Mouse (Mus musculus): ENCODE measurements around the gene Dnase1l2.
"Not testable (repeated sequence)": the region's sequence is repeated elsewhere in the genome, so short reads cannot be mapped to it uniquely, and the experiment has no call there.

Gene Dnase1l2

DNA sequence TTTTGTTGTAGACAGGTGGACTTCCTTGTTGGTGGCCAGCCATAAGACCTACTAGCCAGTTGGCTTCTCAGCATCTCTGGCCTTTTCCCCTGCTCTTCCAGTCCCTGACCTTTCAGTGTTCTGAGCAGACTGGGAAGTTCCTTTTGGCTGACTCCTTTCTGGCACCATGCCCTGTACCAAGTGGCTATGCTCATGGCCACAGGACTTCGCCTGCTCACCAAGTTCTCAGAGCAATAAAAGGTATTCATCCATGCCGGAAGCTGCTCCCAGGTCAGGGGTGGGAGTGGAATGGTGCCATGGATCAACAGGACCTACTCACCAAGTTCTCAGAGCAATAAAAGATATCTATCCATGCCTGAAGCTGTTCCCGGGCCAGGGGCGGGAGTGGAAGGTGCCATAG is 29.6 kb upstream of the Dnase1l2 start:
- no peak for DNase-seq (ENCODE audit: low spot score)

DNA sequence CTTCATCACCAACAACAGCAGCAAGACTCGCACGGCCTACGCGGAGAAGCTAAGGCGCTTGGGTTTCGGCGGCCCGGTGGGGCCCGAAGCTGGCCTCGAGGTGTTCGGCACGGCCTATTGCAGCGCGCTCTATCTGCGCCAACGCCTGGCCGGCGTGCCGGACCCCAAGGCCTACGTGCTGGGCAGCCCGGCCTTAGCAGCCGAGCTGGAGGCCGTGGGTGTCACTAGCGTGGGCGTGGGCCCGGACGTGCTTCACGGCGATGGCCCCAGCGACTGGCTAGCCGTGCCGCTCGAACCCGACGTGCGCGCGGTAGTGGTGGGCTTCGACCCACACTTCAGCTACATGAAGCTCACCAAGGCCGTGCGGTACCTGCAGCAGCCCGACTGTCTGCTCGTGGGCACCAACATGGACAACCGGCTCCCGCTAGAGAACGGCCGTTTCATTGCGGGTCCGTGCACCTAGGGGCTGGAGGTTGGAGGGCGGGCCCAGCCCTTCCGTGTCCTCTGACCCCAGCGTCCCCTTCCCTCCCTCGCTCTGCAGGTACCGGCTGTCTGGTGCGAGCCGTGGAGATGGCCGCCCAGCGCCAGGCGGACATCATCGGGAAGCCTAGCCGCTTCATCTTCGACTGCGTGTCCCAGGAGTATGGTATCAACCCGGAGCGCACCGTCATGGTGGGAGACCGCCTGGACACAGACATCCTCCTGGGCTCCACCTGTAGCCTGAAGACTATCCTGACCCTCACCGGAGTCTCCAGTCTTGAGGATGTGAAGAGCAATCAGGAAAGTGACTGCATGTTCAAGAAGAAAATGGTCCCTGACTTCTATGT is 28.0 kb upstream of the Dnase1l2 start:
- DNase-seq (ENCODE audit: low spot score) = no peak

DNA sequence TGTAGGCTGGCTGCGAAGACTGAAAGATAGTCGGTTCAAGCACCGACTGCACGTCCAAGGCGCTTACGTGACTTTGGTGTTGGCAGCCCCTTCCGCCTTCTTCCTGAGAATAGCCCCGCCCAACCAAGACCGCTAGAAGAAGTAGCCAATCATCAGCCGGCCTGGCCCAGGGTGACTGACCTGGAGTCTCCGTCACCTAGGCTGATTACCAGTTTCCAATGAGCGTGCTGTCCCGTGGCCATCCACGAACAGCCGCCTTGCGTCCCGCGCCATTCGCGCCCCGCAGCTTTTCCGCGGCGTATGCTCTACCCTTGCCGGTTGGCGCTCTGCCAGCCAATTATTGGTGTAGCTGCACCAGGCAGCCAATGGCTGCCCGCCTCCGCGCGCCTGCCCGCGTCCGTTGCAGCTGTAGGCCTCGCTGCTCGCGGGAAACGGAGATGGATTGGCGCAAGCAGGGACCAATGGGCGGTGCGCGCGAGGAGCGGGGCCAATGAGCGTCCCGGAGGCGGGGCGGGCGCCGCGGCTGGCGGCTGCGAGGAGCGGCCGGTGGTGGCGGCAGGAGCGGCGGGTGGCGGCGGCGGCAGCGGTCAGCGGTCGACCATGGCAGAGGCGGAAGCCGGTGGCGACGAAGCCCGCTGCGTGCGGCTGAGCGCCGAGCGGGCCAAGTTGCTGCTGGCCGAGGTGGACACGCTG is 27.2 kb upstream of the Dnase1l2 start, which contains the start of the genes E4f1 and Pgp:
Gene E4f1 (minus strand): TSS at position 404 of the 693 bp plus-strand sequence.
Gene Pgp (plus strand): TSS at position 483 of the 693 bp plus-strand sequence.
- peak; percentile 97 for DNase-seq (ENCODE audit: low spot score)

DNA sequence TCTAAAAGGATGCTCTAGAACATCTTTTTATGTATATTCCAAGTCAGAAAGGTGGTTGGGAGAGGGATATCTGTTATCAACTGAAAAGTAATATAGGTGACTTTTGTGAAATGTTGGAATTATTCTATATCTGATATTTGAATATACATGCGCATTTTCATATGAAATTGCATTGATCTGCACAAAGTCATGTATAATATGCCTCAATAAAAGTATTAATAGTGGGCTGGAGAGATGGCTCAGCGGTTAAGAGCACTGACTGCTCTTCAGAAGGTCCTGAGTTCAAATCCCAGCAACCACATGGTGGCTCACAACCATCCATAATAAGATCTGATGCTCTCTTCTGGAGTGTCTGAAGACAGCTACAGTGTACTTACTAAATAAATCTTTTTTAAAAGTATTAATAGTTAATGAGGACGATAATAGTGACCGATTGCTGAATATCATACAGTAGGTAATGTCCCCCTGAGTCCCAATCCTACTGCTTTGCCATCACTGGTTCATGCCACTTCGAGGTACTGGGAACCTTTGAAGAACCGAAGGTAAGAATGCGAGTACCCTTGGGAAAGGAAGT is 26.5 kb upstream of the Dnase1l2 start:
- no peak for DNase-seq (ENCODE audit: low spot score)

DNA sequence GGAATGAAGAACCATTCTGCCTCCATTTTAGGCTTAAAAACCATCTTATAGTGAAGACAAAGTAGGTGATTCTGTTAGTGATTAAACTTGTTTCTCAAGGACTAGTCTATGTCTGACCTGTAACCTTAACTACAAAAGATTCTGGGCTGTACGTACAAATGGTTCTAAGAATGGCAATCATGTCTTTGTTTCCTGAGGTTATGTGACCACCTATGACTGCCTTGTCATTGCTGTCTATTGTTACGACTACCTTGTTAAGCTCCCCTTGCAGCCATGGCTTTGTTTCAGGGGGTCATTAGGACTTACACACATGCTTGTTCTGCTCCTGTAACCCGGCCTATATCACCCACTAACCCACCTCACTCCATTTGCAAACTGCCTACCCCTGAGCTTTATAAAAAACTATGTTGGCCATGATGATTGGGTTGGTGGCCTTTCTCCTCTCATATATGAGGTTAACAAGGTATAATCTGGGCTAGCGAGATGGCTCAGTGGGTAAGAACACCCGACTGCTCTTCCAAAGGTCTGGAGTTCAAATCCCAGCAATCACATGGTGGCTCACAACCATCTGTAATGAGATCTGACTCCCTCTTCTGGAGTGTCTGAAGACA is 25.8 kb upstream of the Dnase1l2 start:
- DNase-seq (ENCODE audit: low spot score) = no peak

GRCm38 (mm10) chr17:24463374-24464133 is 20.6 kb upstream of the Dnase1l2 start:
- DNase-seq (ENCODE audit: low spot score) = no peak

DNA sequence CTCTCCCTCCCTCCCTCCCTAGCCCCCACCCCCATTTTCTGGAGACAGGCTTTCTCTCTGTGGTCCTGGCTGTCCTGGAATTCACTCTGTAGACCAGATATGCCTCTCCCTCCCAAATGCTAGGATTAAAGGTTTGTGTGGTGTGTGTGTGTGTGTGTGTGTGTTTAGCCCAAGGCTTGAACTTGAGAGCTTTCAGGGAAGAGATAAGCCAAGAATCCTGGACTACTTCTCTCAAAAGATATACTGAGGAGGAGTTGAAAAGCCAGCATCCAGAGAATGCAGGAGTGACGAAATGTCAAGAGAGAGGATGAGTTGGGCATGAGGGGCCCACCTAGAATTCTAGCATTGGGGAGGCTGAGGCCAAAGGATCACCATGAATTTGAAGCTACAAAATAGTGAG is 20.0 kb upstream of the Dnase1l2 start:
- no peak for DNase-seq (ENCODE audit: low spot score)

DNA sequence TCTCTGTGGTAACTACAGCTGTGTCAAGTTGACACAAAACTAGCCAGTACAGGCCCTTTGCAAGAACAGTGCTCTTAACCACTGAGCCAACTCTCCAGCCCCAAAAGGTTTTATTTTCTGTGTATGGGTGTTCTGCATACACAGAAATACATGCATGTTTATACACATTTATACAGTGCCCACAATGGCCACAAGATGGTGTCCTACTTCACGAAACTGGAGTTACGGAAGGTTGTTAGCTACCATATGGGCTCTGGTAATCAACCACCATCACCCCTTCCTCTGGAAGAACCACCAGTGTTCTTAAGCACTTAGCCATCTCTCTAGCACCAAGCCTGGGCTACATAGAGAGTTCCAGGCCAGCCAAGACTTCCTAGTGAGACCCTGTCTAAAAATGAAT is 18.7 kb upstream of the Dnase1l2 start:
- DNase-seq (ENCODE audit: low spot score) = no peak

GRCm38 (mm10) chr17:24455523-24456206 is 12.8 kb upstream of the Dnase1l2 start:
- DNase-seq (ENCODE audit: low spot score) = not testable (repeated sequence)

DNA sequence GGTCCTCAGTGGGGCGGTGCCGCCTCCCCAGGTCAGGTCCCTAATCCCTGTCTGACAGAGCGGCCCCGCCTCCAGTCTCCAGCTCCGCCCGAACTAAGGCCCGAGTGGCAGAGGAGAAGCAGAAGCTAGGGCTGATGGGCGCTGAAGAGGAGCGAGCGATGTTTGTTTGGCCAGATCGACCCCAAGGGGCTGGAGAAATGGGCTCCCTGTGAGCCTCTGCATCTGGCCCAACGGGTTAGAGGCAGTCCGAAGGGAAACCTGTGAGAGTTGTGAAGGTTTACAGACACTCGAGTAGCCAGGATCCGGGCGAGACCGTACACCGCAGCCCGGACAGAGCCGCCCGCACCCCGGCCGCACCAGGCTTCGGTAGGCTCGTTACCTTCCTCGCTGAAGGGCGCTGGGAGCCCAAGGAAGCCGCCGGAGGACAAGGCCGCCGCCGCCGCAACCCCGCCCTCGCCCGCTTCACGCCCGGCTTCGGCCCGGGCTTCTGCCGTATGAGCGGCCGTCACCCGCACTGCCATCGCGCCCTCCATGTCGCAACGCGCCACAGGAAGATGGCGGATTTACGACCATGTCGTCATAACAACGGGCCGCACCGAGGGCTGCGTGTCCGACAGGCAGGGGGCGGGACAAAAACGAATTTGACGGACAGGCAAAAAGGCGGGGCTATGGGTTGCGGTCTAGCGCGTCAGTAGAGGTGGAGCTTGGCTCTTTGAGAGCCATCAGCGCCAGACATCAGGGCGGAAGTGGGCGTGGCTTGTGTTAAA is 12.0 kb upstream of the Dnase1l2 start:
- peak; percentile 90 for DNase-seq (ENCODE audit: low spot score)

GRCm38 (mm10) chr17:24454218-24454755 is 11.4 kb upstream of the Dnase1l2 start:
- DNase-seq (ENCODE audit: low spot score) = no peak

DNA sequence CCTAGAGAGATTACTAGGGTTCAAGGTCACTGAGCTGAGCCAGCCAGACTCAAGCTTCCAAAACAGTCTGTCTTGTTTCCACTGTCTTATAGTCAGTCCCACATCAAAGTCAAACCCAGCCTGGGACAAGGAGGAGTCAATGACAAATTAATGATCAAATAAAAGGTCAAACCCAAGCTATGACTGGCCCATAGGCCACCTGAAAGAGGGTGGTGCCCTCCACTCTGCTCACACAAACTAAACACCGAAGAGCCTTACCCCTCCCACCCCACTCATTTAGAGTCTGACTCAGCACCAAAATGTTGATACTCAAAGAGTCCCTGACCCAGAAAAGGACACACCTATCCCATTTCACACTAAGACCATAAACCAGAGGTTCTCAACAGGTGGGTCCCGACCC is 10.5 kb upstream of the Dnase1l2 start:
- DNase-seq (ENCODE audit: low spot score) = no peak

DNA sequence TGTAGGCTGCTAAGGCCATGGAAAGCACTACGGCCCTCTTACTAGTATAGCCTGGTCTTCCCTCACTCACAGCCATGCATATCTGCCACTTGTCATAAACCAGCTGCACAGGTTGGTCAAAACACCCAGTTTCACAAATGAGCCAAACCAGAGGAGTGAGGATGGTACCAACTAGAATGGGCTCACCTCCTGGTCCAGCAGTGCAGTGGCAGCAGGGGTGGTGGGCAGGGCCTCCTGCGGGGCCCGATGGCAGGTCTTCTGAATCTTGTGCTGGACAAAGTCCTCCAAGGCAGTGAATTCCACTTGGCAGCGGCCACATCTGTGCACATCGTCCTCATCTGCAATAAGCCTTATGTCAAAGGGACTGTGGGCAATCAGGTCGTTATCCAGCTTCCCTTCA is 8.3 kb upstream of the Dnase1l2 start:
- no peak for DNase-seq (ENCODE audit: low spot score)

DNA sequence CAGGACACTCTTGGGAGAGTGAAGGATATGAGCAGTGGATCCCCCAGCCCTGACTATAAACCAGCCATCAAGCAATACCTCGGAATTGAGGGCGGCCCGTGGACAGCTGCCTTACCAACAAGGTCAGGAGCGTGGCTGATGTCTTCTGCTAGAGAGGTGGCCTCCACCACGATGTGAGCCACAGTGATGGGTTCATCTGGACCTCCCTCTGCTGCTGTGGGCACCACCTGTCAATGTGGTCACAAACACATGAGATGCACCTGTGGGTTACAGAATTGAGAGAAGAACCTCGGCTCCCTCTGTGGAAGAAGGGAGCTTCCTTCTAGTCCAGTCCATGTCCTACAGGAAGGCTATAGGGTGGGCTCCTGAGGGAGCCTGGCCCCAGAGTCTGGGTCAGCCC is 6.6 kb upstream of the Dnase1l2 start:
- no peak for DNase-seq (ENCODE audit: low spot score)

GRCm38 (mm10) chr17:24446590-24446989 is 3.7 kb upstream of the Dnase1l2 start:
- no peak for DNase-seq (ENCODE audit: low spot score)

GRCm38 (mm10) chr17:24443409-24443808 is 504 bp upstream of the Dnase1l2 start:
- no peak for DNase-seq (ENCODE audit: low spot score)

DNA sequence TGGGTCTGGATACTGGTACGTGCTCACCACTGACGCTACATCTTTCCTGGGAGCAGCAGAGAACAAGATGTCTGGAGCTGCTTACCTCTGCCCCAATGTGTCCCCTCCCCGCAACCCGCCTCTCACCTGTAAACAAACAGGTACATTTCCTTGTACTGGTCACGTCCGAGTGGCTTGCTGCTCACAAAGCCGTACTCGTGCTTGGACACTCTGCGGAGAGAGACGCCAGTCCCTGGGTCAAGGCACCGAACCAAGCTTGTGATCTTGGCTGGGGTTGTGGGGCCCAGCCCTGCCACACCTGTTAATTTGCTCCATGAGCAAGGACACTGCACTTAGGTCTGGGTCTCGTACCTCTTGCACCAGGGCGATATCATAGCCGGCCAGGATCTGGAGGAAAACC is 798 bp downstream of the Dnase1l2 start:
- DNase-seq (ENCODE audit: low spot score) = no peak

GRCm38 (mm10) chr17:24441148-24441547 is 1.8 kb downstream of the Dnase1l2 start:
- no peak for DNase-seq (ENCODE audit: low spot score)

- no peak for DNase-seq (ENCODE audit: low spot score)
These were observed 2.5 kb downstream of the Dnase1l2 start for GRCm38 (mm10) chr17:24440377-24440776.

GRCm38 (mm10) chr17:24437016-24437415 is 5.9 kb downstream of the Dnase1l2 start:
- no peak for DNase-seq (ENCODE audit: low spot score)

Data from ovary, postnatal 10 days (tissue).